ENCODE assay signal across 14 mouse cellular contexts in genomic region chr9:21639031-21639430, GRCm38 (mm10).
"Had no signal": no experiment of that assay in that cellular context is flagged by ENCODE, and none has a peak within 500 bp of the region (broad histone marks: within the 10 kb centered on the region; RNA-seq: fewer than 3 reads in every experiment).

No protein-coding gene starts in this region.

- H3K4me1 ChIP-seq: limb, embryonic 10.5 days; liver, embryonic 12.5 days; liver, embryonic 15.5 days had no signal

- H3K4me3 ChIP-seq: layer of hippocampus, adult 2 months; limb, embryonic 10.5 days; limb, embryonic 13.5 days; liver, embryonic 12.5 days; liver, embryonic 15.5 days had no signal

- ATAC-seq: liver, embryonic 12.5 days had no signal

- DNase-seq: kidney, postnatal 25 days; layer of hippocampus, adult 9-11 months; liver; lung, adult 18-20 months; lung, postnatal 14 days; lung, postnatal 4 days; midbrain, embryonic 14.5 days; thymus, adult 2 months; thymus, postnatal 25 days had no signal
